Mouse (Mus musculus): Measurements from ENCODE around the gene St3gal5.

DNA sequence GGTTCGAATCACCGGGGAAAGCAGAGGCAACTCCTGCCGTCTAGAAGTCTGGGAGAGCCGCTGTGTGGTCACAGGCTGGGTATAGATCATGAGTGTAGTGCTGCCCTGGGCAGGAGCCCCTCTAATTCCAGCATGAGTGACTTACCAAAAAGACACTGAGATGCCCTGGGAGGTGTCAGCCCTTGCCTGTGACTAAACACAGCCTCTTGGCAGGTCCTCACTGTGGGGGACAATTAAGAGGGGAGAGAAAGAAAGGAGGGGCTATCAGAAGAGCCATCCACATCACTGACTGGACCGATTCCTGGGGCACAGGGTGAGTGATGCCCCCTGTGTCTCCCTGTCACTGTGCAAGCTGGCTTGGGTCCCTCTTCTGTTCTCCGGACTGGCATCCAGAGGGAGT, 89.4 kb downstream of the St3gal5 start:
- TF ChIP-seq CTCF (conservative IDR thresholded peaks at IDR 0.05 in 1 of 2, IDR thresholded peaks at IDR 0.05 in 1 of 2; ENCODE audit: low read depth in 2 of 2, low read length in 2 of 2) (no peak), POLR2A (IDR thresholded peaks at IDR 0.05; ENCODE audit: low read depth, low read length) (no peak), EP300 (IDR thresholded peaks at IDR 0.05; ENCODE audit: low read length) (no peak), POLR2AphosphoS2 (IDR thresholded peaks at IDR 0.05; ENCODE audit: low read depth, low read length) (no peak), MAZ (IDR thresholded peaks at IDR 0.05; ENCODE audit: low read depth, low read length) (no peak), HCFC1 (IDR thresholded peaks at IDR 0.05; ENCODE audit: low read depth, low read length) (no peak), MXI1 (IDR thresholded peaks at IDR 0.05; ENCODE audit: low read depth, low read length) (no peak), TBP (conservative IDR thresholded peaks at IDR 0.05; ENCODE audit: low read depth, low read length) (no peak), IRF4 (IDR thresholded peaks at IDR 0.05; ENCODE audit: low read depth, low read length) (no peak), ZC3H11A (IDR thresholded peaks at IDR 0.05; ENCODE audit: low read depth, low read length) (no peak), MYC (IDR thresholded peaks at IDR 0.05; ENCODE audit: low read depth, low read length) (no peak), CHD1 (IDR thresholded peaks at IDR 0.05; ENCODE audit: low read depth, low read length) (no peak), RAD21 (IDR thresholded peaks at IDR 0.05; ENCODE audit: low read depth, low read length) (no peak), USF1 (IDR thresholded peaks at IDR 0.05; ENCODE audit: low read depth, low read length) (no peak)
